Mouse (Mus musculus): ENCODE measurements around the gene Timp4.

DNA sequence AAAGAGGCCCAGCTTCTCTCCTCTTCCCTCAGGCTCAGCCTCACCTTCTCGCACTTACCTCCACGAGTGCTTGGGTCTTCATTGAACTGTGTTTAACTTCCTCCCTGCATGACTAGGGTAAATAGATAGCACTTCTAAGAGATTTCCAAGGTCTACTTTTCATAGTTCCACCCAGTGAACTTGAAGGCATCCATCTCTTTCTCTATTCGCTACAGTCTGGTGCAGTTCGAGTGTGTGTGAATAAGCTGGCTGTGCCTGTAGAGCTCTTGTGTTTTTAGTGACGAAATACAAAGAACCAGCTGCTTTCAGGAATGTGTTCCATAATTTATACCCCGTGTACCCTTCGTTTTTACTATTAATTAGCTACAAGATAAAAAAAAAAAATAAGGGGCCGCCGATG is 22.7 kb upstream of the Timp4 start:
- TF ChIP-seq CTCF (IDR thresholded peaks at IDR 0.05; ENCODE audit: extremely low read depth, insufficient read depth, insufficient read length, insufficient replicate concordance), result no peak
- TF ChIP-seq POLR2A (IDR thresholded peaks at IDR 0.05; ENCODE audit: low read depth, low read length), result no peak

Measured in spleen, adult 2 months (tissue).